Mouse (Mus musculus) frontal cortex, adult 2 months (tissue): Measurements from ENCODE around the gene Ccdc153. TPM values are rescaled to one million over a fixed set of nuclear protein-coding genes. Genes with fewer than 3 reads are reported as not detected.

Experiments
- DNase-seq, 2 experiments: peaks; one replicate each; pipeline ENCODE4 v3.0.0; 2022; ENCODE audit warnings: low spot score in 1 of 2; ENCODE audit errors: extremely low spot score in 1 of 2
- polyA plus RNA-seq: library from polyadenylated mRNA; depleted of rRNA; stranded (reverse); fragments of >200 nt; gene quantifications from 2 replicates; pipeline ENCODE4 v1.2.3, GENCODE M21; 2012

Ccdc153 gene
- polyA plus RNA-seq, 1 experiment = not detected

- no peak for DNase-seq
Observed at GRCm38 (mm10) chr9:44238501-44239190, 1.8 kb upstream of the Ccdc153 start.

GRCm38 (mm10) chr9:44239447-44239846, 1.0 kb upstream of the Ccdc153 start:
- peak in 1 of 2 experiments; percentile 71 for DNase-seq

DNA sequence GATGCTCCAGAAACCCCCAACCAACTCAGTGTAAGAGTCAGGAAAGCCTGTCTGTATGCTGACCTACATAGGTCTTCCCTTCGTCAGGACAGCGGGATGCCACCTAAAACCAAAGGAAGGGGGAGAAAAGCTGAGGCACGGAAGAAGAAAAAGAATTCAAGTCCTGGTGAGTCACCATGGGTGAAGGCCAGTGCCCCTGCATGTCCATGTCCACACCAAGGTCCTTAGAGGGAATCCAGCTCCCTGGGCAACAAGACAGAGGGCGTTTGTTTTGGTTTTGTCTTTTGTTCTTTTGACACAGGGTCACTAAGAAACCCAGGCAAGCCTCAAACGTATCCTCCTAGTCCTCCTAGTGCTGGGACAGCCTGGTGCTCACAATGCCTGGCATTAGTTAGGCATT, 435 bp downstream of the Ccdc153 start:
- no peak for DNase-seq

GRCm38 (mm10) chr9:44241418-44241817, 942 bp downstream of the Ccdc153 start:
- DNase-seq = no peak

- DNase-seq = no peak
Observed at GRCm38 (mm10) chr9:44243621-44244020, 3.1 kb downstream of the Ccdc153 start.

GRCm38 (mm10) chr9:44247907-44248306, 7.4 kb downstream of the Ccdc153 start:
- no peak for DNase-seq

- peak in 1 of 2 experiments; percentile 70 for DNase-seq
Observed at GRCm38 (mm10) chr9:44249181-44250146, 9.0 kb downstream of the Ccdc153 start.

- DNase-seq = no peak
Observed at GRCm38 (mm10) chr9:44250445-44250844, 10.0 kb downstream of the Ccdc153 start.

- no peak for DNase-seq
Observed at GRCm38 (mm10) chr9:44251314-44251713, 10.8 kb downstream of the Ccdc153 start, which contains the start of gene Pdzd3. Gene Pdzd3, minus strand, starts transcription at chr9:44251471.

- no peak for DNase-seq
Observed at GRCm38 (mm10) chr9:44253441-44253840, 13.0 kb downstream of the Ccdc153 start.

DNA sequence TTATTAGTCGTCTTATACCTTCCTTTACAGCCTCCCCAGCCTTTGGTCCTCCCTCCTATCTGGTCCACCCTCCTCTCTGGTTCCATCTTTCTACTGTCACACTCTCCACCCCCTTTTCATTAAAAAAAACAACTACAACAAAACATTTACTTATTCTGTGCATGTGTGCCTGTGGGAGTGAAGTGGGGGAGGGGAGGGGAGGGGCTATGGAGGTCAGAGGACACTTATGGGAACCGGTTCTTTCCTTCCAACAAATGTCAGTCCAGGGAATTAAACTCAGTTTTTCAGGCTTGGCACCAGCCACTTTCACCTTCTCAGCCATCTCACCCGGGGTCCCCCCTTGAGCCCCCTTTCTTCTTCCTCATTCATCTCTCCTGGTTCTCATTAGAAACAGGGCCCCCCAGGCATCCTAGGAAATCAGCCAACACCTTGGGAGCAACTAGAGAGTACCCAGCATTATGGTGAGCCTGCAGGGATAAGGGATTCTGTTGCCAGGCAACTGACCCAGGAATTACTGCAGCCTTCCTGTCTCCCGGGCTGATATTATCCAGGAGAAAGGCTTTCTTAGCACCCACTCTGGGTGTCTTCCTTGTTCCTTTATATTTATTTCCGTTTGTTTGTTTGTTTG, 14.1 kb downstream of the Ccdc153 start:
- DNase-seq = no peak

- DNase-seq = no peak
Observed at GRCm38 (mm10) chr9:44255136-44255521, 14.7 kb downstream of the Ccdc153 start.

DNA sequence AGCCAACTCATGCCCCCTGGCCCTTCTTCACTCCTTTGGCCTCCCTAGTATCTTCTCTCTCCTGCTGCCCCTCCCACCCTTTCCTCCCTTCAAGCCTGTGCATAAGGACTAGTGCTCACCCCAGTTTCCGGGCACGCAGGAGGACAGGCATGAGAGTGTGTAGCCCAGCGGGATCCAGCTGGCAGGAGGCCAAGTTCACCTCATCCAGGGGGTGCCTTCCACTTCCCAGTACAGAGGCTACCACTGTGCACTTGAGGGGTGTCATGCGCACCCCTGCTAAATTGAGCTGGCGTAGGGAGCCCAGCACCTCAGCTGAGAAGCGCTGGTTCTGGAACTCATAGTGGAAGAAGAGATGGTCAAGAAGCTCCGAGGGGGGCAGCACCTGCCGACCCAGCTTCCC, 15.7 kb downstream of the Ccdc153 start:
- DNase-seq = no peak

- DNase-seq = no peak
Observed at GRCm38 (mm10) chr9:44259014-44259413, 18.5 kb downstream of the Ccdc153 start.

DNA sequence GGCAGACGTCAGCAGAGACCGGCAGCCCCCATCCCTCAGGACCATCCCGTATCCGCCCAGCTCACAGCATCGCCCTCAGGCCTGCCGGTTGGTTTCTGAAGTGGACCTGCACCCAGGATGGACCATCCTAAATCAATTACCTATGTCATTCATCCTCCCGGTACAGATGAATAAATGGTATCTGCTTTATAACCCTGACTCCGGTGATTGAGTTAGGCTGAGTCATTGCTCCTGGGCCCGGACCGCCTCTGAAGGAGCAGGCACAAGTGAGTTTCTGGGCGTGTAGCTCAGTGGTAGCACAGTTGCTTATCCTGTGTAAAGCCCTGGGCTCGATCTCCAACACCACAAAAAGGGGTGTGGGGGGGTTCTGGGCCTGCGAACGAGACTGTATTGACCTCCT, 20.9 kb downstream of the Ccdc153 start:
- DNase-seq = no peak

DNA sequence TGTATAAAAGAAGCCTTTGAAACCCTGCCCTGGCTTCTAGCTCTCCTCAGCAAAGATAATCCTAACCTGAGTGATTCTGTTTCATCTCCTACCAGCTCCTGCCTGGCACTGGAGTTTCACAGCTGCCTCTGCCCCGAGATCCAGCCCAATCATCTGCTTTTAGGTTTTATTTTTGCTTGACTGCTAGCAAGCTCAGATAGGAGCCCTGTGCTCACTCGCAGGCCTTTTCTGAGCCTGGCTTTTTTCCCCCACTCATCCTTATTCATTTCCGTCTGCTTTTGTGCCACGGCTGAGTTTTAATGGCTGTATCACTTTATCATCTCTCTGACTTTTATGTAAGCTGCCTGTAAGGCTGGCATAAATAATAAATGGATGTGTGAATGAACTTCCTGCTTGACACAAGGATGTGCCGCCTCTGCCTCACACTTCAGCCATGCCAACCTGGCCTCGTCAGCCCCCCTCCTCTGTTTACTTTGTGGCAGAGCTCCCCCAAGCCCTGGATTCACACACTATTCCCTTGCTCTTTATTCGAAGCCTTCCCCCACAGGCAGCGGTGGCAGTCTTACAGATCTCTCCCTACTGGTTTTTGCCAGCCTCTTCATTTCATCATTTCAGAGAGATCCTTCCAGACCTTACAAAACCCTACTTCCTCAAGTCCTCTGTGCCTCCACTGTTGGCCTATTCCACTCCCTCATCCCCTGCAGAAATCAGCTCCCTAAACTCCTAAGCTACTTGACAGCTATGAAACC, 26.2 kb downstream of the Ccdc153 start:
- peak; percentile 46 to 74 for DNase-seq

- no peak for DNase-seq
Observed at GRCm38 (mm10) chr9:44267319-44268026, 27.0 kb downstream of the Ccdc153 start.

DNA sequence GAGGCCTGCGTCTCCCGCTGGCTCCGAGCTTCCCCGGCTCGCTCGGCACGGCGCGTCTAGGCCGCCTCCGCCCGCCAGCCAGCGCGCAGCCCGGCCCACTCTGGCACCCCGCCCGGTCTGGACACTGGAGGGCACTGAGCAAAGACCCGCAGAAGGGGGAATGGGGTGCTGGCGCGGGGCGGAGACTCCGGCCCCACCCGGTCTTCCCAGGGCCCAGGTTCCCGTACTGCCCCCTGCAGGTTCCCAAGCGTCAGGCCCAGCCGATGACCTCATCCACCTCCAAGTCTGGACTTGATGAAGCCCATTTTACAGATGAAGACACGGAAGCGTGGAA, 27.5 kb downstream of the Ccdc153 start:
- peak in 1 of 2 experiments; percentile 83 for DNase-seq

DNA sequence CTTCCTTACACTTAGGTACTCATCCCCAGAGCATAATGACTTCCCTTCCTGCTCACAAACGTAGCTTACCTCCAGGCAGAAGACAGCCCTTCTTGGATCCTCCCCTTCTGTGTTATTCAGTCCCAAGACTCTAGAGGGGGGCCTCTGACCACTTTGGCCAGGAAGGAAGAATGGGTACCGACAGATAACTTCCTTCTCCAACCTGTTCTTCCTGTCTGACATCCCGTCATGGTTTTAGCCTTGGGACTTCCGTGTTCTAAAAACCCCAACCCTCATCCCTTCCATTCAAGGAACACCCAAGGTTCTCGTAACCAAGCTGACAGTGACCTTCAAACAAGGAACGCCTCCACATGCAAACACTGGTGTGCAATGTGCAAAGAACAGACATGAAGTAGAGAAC, 28.0 kb downstream of the Ccdc153 start, which contains the start of gene Nlrx1:
Gene Nlrx1 (minus strand): TSS at position 168 of the 400 bp plus-strand sequence.
- DNase-seq = no peak

DNA sequence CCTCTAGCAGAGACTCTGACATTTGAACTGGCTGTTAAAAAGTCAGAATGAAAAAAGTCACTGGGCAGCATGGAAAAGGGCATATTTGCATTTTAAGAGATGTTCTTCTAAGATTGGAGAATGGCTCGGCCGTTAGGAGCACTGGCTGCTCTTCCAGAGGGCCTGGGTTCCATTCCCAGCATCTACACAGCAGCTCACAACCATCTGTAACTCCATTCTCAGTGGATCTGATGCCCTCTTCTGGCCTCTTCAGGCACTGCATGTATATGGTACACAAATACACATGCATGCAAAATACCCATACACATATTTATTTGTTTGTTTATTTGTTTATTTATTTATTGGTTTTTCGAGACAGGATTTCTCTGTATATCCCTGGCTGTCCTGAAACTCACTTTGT, 28.6 kb downstream of the Ccdc153 start:
- DNase-seq = no peak
